Mouse (Mus musculus): ENCODE measurements around the gene Fam183b. TPM values are rescaled to one million over a fixed set of nuclear protein-coding genes. Genes with fewer than 3 reads are reported as not detected.
"Not testable (repeated sequence)": the region's sequence is repeated elsewhere in the genome, so short reads cannot be mapped to it uniquely, and the experiment has no call there.

The Fam183b gene
- total RNA-seq, 2 experiments from 2014 or later, result not detected

- intact Hi-C loops (cut with DNase I), result no loop called here
- TF ChIP-seq CTCF (IDR thresholded peaks at IDR 0.05), result no peak
These were observed 2.0 kb downstream of the Fam183b start for GRCm38 (mm10) chr11:58799747-58800146.

GRCm38 (mm10) chr11:58796850-58797249, 4.9 kb downstream of the Fam183b start:
- Histone ChIP-seq H3K27ac (no peak overlapping the region), H3K4me3 (no peak overlapping the region)
- TF ChIP-seq CTCF (IDR thresholded peaks at IDR 0.05), result no peak
- no peak for DNase-seq
- intact Hi-C loops (cut with DNase I), result no loop called here

More at GRCm38 (mm10) chr11:58799747-58800146, 2.0 kb downstream of the Fam183b start:
- Histone ChIP-seq H3K27ac (no peak overlapping the region), H3K4me3 (no peak overlapping the region)
- no peak for DNase-seq

GRCm38 (mm10) chr11:58795856-58796255, 5.9 kb downstream of the Fam183b start:
- no peak overlapping the region for H3K27ac ChIP-seq
- no peak for DNase-seq
- intact Hi-C loops (cut with DNase I), result no loop called here
- no peak overlapping the region for H3K4me3 ChIP-seq
- TF ChIP-seq CTCF (IDR thresholded peaks at IDR 0.05), result no peak

- no peak for TF ChIP-seq CTCF (IDR thresholded peaks at IDR 0.05)
- H3K4me3 ChIP-seq, result no peak overlapping the region
- H3K27ac ChIP-seq, result no peak overlapping the region
- no peak for DNase-seq
- intact Hi-C loops (cut with DNase I), result no loop called here
These were observed 11.1 kb downstream of the Fam183b start for GRCm38 (mm10) chr11:58790646-58791045.

GRCm38 (mm10) chr11:58790053-58790452, 11.7 kb downstream of the Fam183b start:
- H3K4me3 ChIP-seq, result no peak overlapping the region
- TF ChIP-seq CTCF (IDR thresholded peaks at IDR 0.05), result no peak
- H3K27ac ChIP-seq, result no peak overlapping the region
- intact Hi-C loops (cut with DNase I), result no loop called here
- DNase-seq, result no peak

- intact Hi-C loops (cut with DNase I), result no loop called here
- TF ChIP-seq CTCF (IDR thresholded peaks at IDR 0.05), result no peak
These were observed 12.2 kb downstream of the Fam183b start for GRCm38 (mm10) chr11:58789532-58789931.

GRCm38 (mm10) chr11:58788346-58788745, 13.4 kb downstream of the Fam183b start:
- intact Hi-C loops (cut with DNase I), result no loop called here
- Histone ChIP-seq H3K27ac (no peak overlapping the region), H3K4me3 (no peak overlapping the region)
- no peak for DNase-seq
- TF ChIP-seq CTCF (IDR thresholded peaks at IDR 0.05), result no peak

More at GRCm38 (mm10) chr11:58789532-58789931, 12.2 kb downstream of the Fam183b start:
- DNase-seq, result no peak
- Histone ChIP-seq H3K27ac (no peak overlapping the region), H3K4me3 (no peak overlapping the region)

GRCm38 (mm10) chr11:58787651-58788050, 14.1 kb downstream of the Fam183b start:
- no peak for TF ChIP-seq CTCF (IDR thresholded peaks at IDR 0.05)
- intact Hi-C loops (cut with DNase I), result no loop called here
- no peak overlapping the region for H3K4me3 ChIP-seq
- no peak for DNase-seq
- no peak overlapping the region for H3K27ac ChIP-seq

GRCm38 (mm10) chr11:58784182-58784581, 17.6 kb downstream of the Fam183b start:
- Histone ChIP-seq H3K27ac (no peak overlapping the region), H3K4me3 (no peak overlapping the region)
- no peak for TF ChIP-seq CTCF (IDR thresholded peaks at IDR 0.05)
- DNase-seq, result no peak
- intact Hi-C loops (cut with DNase I), result no loop called here

- DNase-seq, result no peak
- intact Hi-C loops (cut with DNase I), result no loop called here
- Histone ChIP-seq H3K27ac (no peak within 1 kb of the TSS), H3K4me3 (no peak within 1 kb of the TSS)
- TF ChIP-seq CTCF (IDR thresholded peaks at IDR 0.05), result no peak
These were observed 19.2 kb downstream of the Fam183b start, which contains the start of gene Olfr314 for GRCm38 (mm10) chr11:58782480-58783089. Olfr314 (plus strand) TSS chr11:58782952.

- H3K4me3 ChIP-seq, result no peak within 1 kb of the TSS
- intact Hi-C loops (cut with DNase I), result no loop called here
- no peak for DNase-seq
- TF ChIP-seq CTCF (IDR thresholded peaks at IDR 0.05), result no peak
- no peak within 1 kb of the TSS for H3K27ac ChIP-seq
These were observed 28.9 kb downstream of the Fam183b start, which contains the start of gene Olfr315 for GRCm38 (mm10) chr11:58772888-58773287. Olfr315 (plus strand) TSS chr11:58773188.

GRCm38 (mm10) chr11:58752434-58752833, 49.3 kb downstream of the Fam183b start, which contains the start of gene Olfr316:
Olfr316 (plus strand) TSS chr11:58752734.
- DNase-seq, result no peak
- intact Hi-C loops (cut with DNase I), result no loop called here
- no peak within 1 kb of the TSS for H3K27ac ChIP-seq

GRCm38 (mm10) chr11:58751096-58751495, 50.7 kb downstream of the Fam183b start:
- intact Hi-C loops (cut with DNase I); H3K27ac ChIP-seq; H3K4me3 ChIP-seq; DNase-seq: not testable (repeated sequence)

More at GRCm38 (mm10) chr11:58752434-58752833, 49.3 kb downstream of the Fam183b start, which contains the start of gene Olfr316:
- no peak within 1 kb of the TSS for H3K4me3 ChIP-seq
- TF ChIP-seq CTCF (IDR thresholded peaks at IDR 0.05), result no peak

Other genes starting within 250 kb of the Fam183b start
- not detected for gene Olfr328, start 246.3 kb downstream of the Fam183b start, total RNA-seq (2021)
- not detected for gene Olfr224, start 231.4 kb downstream of the Fam183b start, total RNA-seq (2021)
- not detected for gene Olfr325, start 224.2 kb downstream of the Fam183b start, total RNA-seq (2021)
- not detected for gene Olfr324, start 206.8 kb downstream of the Fam183b start, total RNA-seq (2021)
- gene 2210407C18Rik, start 185.9 kb downstream of the Fam183b start, total RNA-seq (2021), result under 1 TPM in 1 of 2 experiments, not detected in 1; 0.22 TPM
- gene Olfr323, start 171.5 kb downstream of the Fam183b start, total RNA-seq (2021), result not detected
- not detected for gene Trim58, start 161.5 kb downstream of the Fam183b start, total RNA-seq (2021)
- gene Olfr322, start 143.2 kb downstream of the Fam183b start, total RNA-seq (2021), result not detected
- gene Olfr320, start 120.9 kb downstream of the Fam183b start, total RNA-seq (2021), result not detected
- gene Olfr319, start 102.8 kb downstream of the Fam183b start, total RNA-seq (2021), result not detected
- gene Olfr318, start 77.9 kb downstream of the Fam183b start, total RNA-seq (2021), result not detected
- gene Olfr317, start 62.7 kb downstream of the Fam183b start, total RNA-seq (2021), result not detected
- not detected for gene Olfr316, start 49.2 kb downstream of the Fam183b start, total RNA-seq (2021)
- gene Olfr315, start 28.8 kb downstream of the Fam183b start, total RNA-seq (2021), result not detected
- gene Olfr314, start 19.0 kb downstream of the Fam183b start, total RNA-seq (2021), result not detected
- gene Olfr313, start 13.0 kb upstream of the Fam183b start, total RNA-seq (2021), result not detected
- gene Olfr312, start 27.3 kb upstream of the Fam183b start, total RNA-seq (2021), result not detected
- not detected for gene Olfr311, start 37.3 kb upstream of the Fam183b start, total RNA-seq (2021)
- 1 to 10 TPM in 1 of 2 experiments, under 1 TPM in 1; 0.89 to 1.1 TPM for gene Gm12258, start 45.2 kb upstream of the Fam183b start, total RNA-seq (2021)
- 1 to 10 TPM in 1 of 2 experiments, under 1 TPM in 1; 0.69 to 1.3 TPM for gene 2810021J22Rik, start 65.3 kb upstream of the Fam183b start, total RNA-seq (2021)
- 1 to 10 TPM; 3.1 to 3.3 TPM for gene Zfp39, start 102.3 kb upstream of the Fam183b start, total RNA-seq (2021)
- not detected for gene Btnl10, start 115.9 kb upstream of the Fam183b start, total RNA-seq (2021)
- gene Rnf187, start 137.0 kb upstream of the Fam183b start, total RNA-seq (2021), result 100 to 1,000 TPM in 1 of 2 experiments, 10 to 100 TPM in 1; 95.2 to 101 TPM
- gene Hist3h2ba, start 147.0 kb upstream of the Fam183b start, total RNA-seq (2021), result not detected
- 10 to 100 TPM; 10.5 to 11.3 TPM for gene Hist3h2a, start 152.7 kb upstream of the Fam183b start, total RNA-seq (2021)
- gene Trim17, start 152.7 kb upstream of the Fam183b start, total RNA-seq (2021), result under 1 TPM; 0.08 to 0.33 TPM
- 1 to 10 TPM; 7.2 to 7.9 TPM for gene Trim11, start 176.1 kb upstream of the Fam183b start, total RNA-seq (2021)